Mouse (Mus musculus): ENCODE results near the gene Itpkc. TPM values are rescaled to one million over a fixed set of nuclear protein-coding genes. Genes with fewer than 3 reads are reported as not detected.

The Itpkc gene
- 10.5 and 12.6 TPM in 2 replicates for total RNA-seq (2012; rRNA removed)

- in situ Hi-C loops (cut with MboI; ENCODE audit: low sequenced_read_pairs in 2 of 2, unreplicated experiment in 2 of 2), result no loop called here
- Histone ChIP-seq H3K27ac (ENCODE audit: insufficient read depth, low read depth, low read length, poor library complexity, severe bottlenecking) (peak within 1 kb of the TSS; percentile 22), H3K9me3 (ENCODE audit: control insufficient read depth, insufficient read depth, low read depth, low read length) (no peaks in the 10 kb centered on the region), H3K4me1 (ENCODE audit: control insufficient read depth in 2 of 2, insufficient read depth in 2 of 2, low read length in 2 of 2, poor library complexity in 1 of 2) (peaks cover 6 to 28% of the 10 kb centered on the region in 2 experiments; a peak in 3 of 4 replicates), H3K36me3 (ENCODE audit: control insufficient read depth, insufficient read depth, low read length, poor library complexity, severe bottlenecking) (no peaks in the 10 kb centered on the region; the same call in 1 of the 2 replicates), H3K4me3 (ENCODE audit: insufficient read depth in 1 of 2, low read depth in 1 of 2, low read length in 2 of 2, poor library complexity in 1 of 2, severe bottlenecking in 1 of 2) (peak within 1 kb of the TSS; percentile 82 to 89), H3K9ac (ENCODE audit: insufficient read depth, low read depth, low read length, poor library complexity, severe bottlenecking) (peak within 1 kb of the TSS; percentile 83)
- TF ChIP-seq HCFC1 (IDR thresholded peaks at IDR 0.05; ENCODE audit: borderline replicate concordance, insufficient read depth, low read length) (peak; percentile 66; the same call in 1 of the 2 replicates), ZC3H11A (IDR thresholded peaks at IDR 0.05; ENCODE audit: borderline replicate concordance, low read depth, low read length) (no peak)
- peak; percentile 92 for DNase-seq (ENCODE audit: low read depth, low spot score)
These were observed at the start of gene Itpkc for GRCm38 (mm10) chr7:27228281-27228821. Gene Itpkc, minus strand, starts transcription at chr7:27228661.

GRCm38 (mm10) chr7:27277191-27277590, 48.7 kb upstream of the Itpkc start:
- no peak for DNase-seq (ENCODE audit: low read depth, low spot score)
- Histone ChIP-seq H3K4me3 (ENCODE audit: insufficient read depth in 1 of 2, low read depth in 1 of 2, low read length in 2 of 2, poor library complexity in 1 of 2, severe bottlenecking in 1 of 2) (no peak overlapping the region), H3K9ac (ENCODE audit: insufficient read depth, low read depth, low read length, poor library complexity, severe bottlenecking) (no peak overlapping the region), H3K4me1 (ENCODE audit: control insufficient read depth in 2 of 2, insufficient read depth in 2 of 2, low read length in 2 of 2, poor library complexity in 1 of 2) (peaks cover under 1 to 19% of the 10 kb centered on the region in 2 experiments; a peak in 2 of 4 replicates), H3K36me3 (ENCODE audit: control insufficient read depth, insufficient read depth, low read length, poor library complexity, severe bottlenecking) (peaks cover 33% of the 10 kb centered on the region; the same call in 1 of the 2 replicates), H3K27ac (ENCODE audit: insufficient read depth, low read depth, low read length, poor library complexity, severe bottlenecking) (no peak overlapping the region), H3K9me3 (ENCODE audit: control insufficient read depth, insufficient read depth, low read depth, low read length) (no peaks in the 10 kb centered on the region)
- in situ Hi-C loops (cut with MboI; ENCODE audit: low sequenced_read_pairs in 2 of 2, unreplicated experiment in 2 of 2), result loop anchor here in 1 of 2 experiments (25.0 kb wide), 1 partner anchor 410 kb away; the partner anchor contains the start of gene Zfp607b
- TF ChIP-seq ZC3H11A (IDR thresholded peaks at IDR 0.05; ENCODE audit: borderline replicate concordance, low read depth, low read length) (0 out of 2 replicates have a peak, but pooled peaks have one; percentile 3), ZNF384 (IDR thresholded peaks at IDR 0.05; ENCODE audit: low read depth, low read length) (no peak), CHD2 (IDR thresholded peaks at IDR 0.05; ENCODE audit: low read depth, low read length) (no peak)

- no peaks in the 10 kb centered on the region for H3K9me3 ChIP-seq (ENCODE audit: control insufficient read depth, insufficient read depth, low read depth, low read length)
- in situ Hi-C loops (cut with MboI; ENCODE audit: low sequenced_read_pairs in 2 of 2, unreplicated experiment in 2 of 2), result loop anchor here in 1 of 2 experiments (25.0 kb wide), 1 partner anchor 411 kb away; the partner anchor contains the start of gene Zfp607b
- peaks cover 33% of the 10 kb centered on the region; the same call in 1 of the 2 replicates for H3K36me3 ChIP-seq (ENCODE audit: control insufficient read depth, insufficient read depth, low read length, poor library complexity, severe bottlenecking)
- no peak overlapping the region for H3K4me3 ChIP-seq (ENCODE audit: insufficient read depth in 1 of 2, low read depth in 1 of 2, low read length in 2 of 2, poor library complexity in 1 of 2, severe bottlenecking in 1 of 2)
- DNase-seq (ENCODE audit: low read depth, low spot score), result peak; percentile 56
- H3K27ac ChIP-seq (ENCODE audit: insufficient read depth, low read depth, low read length, poor library complexity, severe bottlenecking), result no peak overlapping the region
- TF ChIP-seq ZNF384 (IDR thresholded peaks at IDR 0.05; ENCODE audit: low read depth, low read length), result no peak
- TF ChIP-seq HCFC1 (IDR thresholded peaks at IDR 0.05; ENCODE audit: borderline replicate concordance, insufficient read depth, low read length), result no peak
- no peak for TF ChIP-seq CHD2 (IDR thresholded peaks at IDR 0.05; ENCODE audit: low read depth, low read length)
- TF ChIP-seq ZC3H11A (IDR thresholded peaks at IDR 0.05; ENCODE audit: borderline replicate concordance, low read depth, low read length), result no peak
- no peak for TF ChIP-seq MAFK (IDR thresholded peaks at IDR 0.05; ENCODE audit: insufficient read depth, low read depth, low read length)
- no peak overlapping the region for H3K9ac ChIP-seq (ENCODE audit: insufficient read depth, low read depth, low read length, poor library complexity, severe bottlenecking)
- H3K4me1 ChIP-seq (ENCODE audit: control insufficient read depth in 2 of 2, insufficient read depth in 2 of 2, low read length in 2 of 2, poor library complexity in 1 of 2), result peaks cover 0 to 12% of the 10 kb centered on the region in 2 experiments; a peak in 2 of 4 replicates
These were observed 47.6 kb upstream of the Itpkc start for GRCm38 (mm10) chr7:27276021-27276420.

- DNase-seq (ENCODE audit: low read depth, low spot score), result no peak
- in situ Hi-C loops (cut with MboI; ENCODE audit: low sequenced_read_pairs in 2 of 2, unreplicated experiment in 2 of 2), result loop anchor here in 1 of 2 experiments (25.0 kb wide), 1 partner anchor 412 kb away; the partner anchor contains the start of gene Zfp607b
- TF ChIP-seq HCFC1 (IDR thresholded peaks at IDR 0.05; ENCODE audit: borderline replicate concordance, insufficient read depth, low read length) (no peak), ZC3H11A (IDR thresholded peaks at IDR 0.05; ENCODE audit: borderline replicate concordance, low read depth, low read length) (no peak), MAFK (IDR thresholded peaks at IDR 0.05; ENCODE audit: insufficient read depth, low read depth, low read length) (no peak), ZNF384 (IDR thresholded peaks at IDR 0.05; ENCODE audit: low read depth, low read length) (no peak), CHD2 (IDR thresholded peaks at IDR 0.05; ENCODE audit: low read depth, low read length) (no peak)
- H3K9me3 ChIP-seq (ENCODE audit: control insufficient read depth, insufficient read depth, low read depth, low read length), result no peaks in the 10 kb centered on the region
- H3K4me3 ChIP-seq (ENCODE audit: insufficient read depth in 1 of 2, low read depth in 1 of 2, low read length in 2 of 2, poor library complexity in 1 of 2, severe bottlenecking in 1 of 2), result no peak overlapping the region
- H3K9ac ChIP-seq (ENCODE audit: insufficient read depth, low read depth, low read length, poor library complexity, severe bottlenecking), result 0 out of 2 replicates have a peak overlapping the region, but pooled peaks have one; percentile 36
- peaks cover 33% of the 10 kb centered on the region; the same call in 1 of the 2 replicates for H3K36me3 ChIP-seq (ENCODE audit: control insufficient read depth, insufficient read depth, low read length, poor library complexity, severe bottlenecking)
- H3K4me1 ChIP-seq (ENCODE audit: control insufficient read depth in 2 of 2, insufficient read depth in 2 of 2, low read length in 2 of 2, poor library complexity in 1 of 2), result peaks cover 0 to 12% of the 10 kb centered on the region in 2 experiments; a peak in 2 of 4 replicates
- no peak overlapping the region; the same call in 1 of the 2 replicates for H3K27ac ChIP-seq (ENCODE audit: insufficient read depth, low read depth, low read length, poor library complexity, severe bottlenecking)
These were observed 46.5 kb upstream of the Itpkc start for GRCm38 (mm10) chr7:27274916-27275315.
